Mouse (Mus musculus) hindbrain, embryonic 16.5 days (tissue): Measurements from ENCODE around the gene Lsm12. TPM values are rescaled to one million over a fixed set of nuclear protein-coding genes. Genes with fewer than 3 reads are reported as not detected.
"Not testable (repeated sequence)": the region's sequence is repeated elsewhere in the genome, so short reads cannot be mapped to it uniquely, and the experiment has no call there.

Source experiments
- ATAC-seq: fragments of 200-750 bp; cut with Nextera tagmentation; 2 replicates; pipeline ENCODE4 v1.8.0; 2017; ENCODE audit warnings: moderate TSS enrichment, moderate library complexity
- H3K27ac ChIP-seq: fragments of 300-500 bp; sonication (generic); 2 replicates; pipeline ENCODE4 v1.5.1; 2014; ENCODE audit warnings: low read depth, mild to moderate bottlenecking, control low read depth, low read length, moderate library complexity
- H3K27me3 ChIP-seq: fragments of 300-500 bp; sonication (generic); replicated peaks from 2 replicates; pipeline ENCODE4 v1.6.1; 2014; ENCODE audit warnings: low read length; ENCODE audit not compliant: control insufficient read depth, insufficient read depth
- H3K36me3 ChIP-seq: fragments of 300-500 bp; sonication (generic); 2 replicates; pipeline ENCODE4 v1.6.1; 2014; ENCODE audit warnings: mild to moderate bottlenecking, low read length, moderate library complexity, mixed read lengths; ENCODE audit not compliant: control insufficient read depth, insufficient read depth
- H3K4me1 ChIP-seq: fragments of 300-500 bp; sonication (generic); 2 replicates; pipeline ENCODE4 v1.6.1; 2014; ENCODE audit warnings: low read depth, low read length; ENCODE audit not compliant: control insufficient read depth, insufficient read depth
- H3K4me2 ChIP-seq: fragments of 300-500 bp; sonication (generic); 2 replicates; pipeline ENCODE4 v1.6.1; 2014; ENCODE audit warnings: mild to moderate bottlenecking, low read length, control low read depth, moderate library complexity
- H3K4me3 ChIP-seq: fragments of 300-500 bp; sonication (generic); 2 replicates; pipeline ENCODE4 v1.5.1; 2014; ENCODE audit warnings: mild to moderate bottlenecking, low read length, control low read depth, moderate library complexity
- H3K9ac ChIP-seq: fragments of 300-500 bp; sonication (generic); 2 replicates; pipeline ENCODE4 v1.6.1; 2014; ENCODE audit warnings: low read depth, mild to moderate bottlenecking, control low read depth, low read length, moderate library complexity
- H3K9me3 ChIP-seq: fragments of 300-500 bp; sonication (generic); 2 replicates; pipeline ENCODE4 v1.6.1; 2014; ENCODE audit warnings: mild to moderate bottlenecking, low read length, moderate library complexity; ENCODE audit not compliant: control insufficient read depth
- WGBS: fragments of 180-500 bp; shearing (Covaris S2); extraction: QIAGEN DNeasy Blood & Tissue Kit; methylation state at CpG from one replicate; pipeline ENCODE4 v1.1.7; 2014; 5-methylcytosine and 5-hydroxymethylcytosine counted together
- polyA plus RNA-seq: library from polyadenylated mRNA; unstranded; fragments of >200 nt; fragmentation: Nextera tagmentation; extraction: Ambion mirVana; gene quantifications from 2 replicates; pipeline ENCODE4 v1.2.1, GENCODE M21; 2015

Gene Lsm12
- polyA plus RNA-seq, 1 experiment from 2014 or later: 116 TPM

DNA sequence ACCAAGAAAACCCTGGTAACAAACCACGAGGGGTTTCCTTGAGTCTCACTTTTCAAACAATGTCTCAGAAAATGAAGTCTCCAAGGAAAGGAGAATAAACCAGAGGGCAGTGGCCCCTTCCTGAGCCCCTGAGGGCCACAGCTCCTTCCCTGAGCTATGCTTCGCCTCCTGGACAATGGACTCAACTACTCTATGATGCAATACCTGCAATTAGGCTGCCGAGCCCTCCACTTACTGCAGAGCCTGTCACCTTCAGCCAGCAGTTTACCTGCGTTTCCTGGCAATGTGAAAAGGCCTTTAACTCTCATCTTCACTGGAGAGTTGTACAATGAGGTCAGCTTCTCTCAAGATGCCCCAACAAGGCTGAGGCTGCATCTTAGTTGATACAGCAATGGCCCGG is 16.4 kb downstream of the Lsm12 start:
- H3K4me2 ChIP-seq: no peak overlapping the region
- peaks cover 23% of the 10 kb centered on the region for H3K36me3 ChIP-seq
- H3K9ac ChIP-seq: no peak overlapping the region
- no peak for ATAC-seq
- no peaks in the 10 kb centered on the region for H3K4me1 ChIP-seq
- no peaks in the 10 kb centered on the region for H3K9me3 ChIP-seq
- WGBS: 91% methylated on average over 5 of the region's 5 CpGs
- H3K27me3 ChIP-seq: no peaks in the 10 kb centered on the region
- H3K27ac ChIP-seq: no peak overlapping the region
- no peak overlapping the region for H3K4me3 ChIP-seq

DNA sequence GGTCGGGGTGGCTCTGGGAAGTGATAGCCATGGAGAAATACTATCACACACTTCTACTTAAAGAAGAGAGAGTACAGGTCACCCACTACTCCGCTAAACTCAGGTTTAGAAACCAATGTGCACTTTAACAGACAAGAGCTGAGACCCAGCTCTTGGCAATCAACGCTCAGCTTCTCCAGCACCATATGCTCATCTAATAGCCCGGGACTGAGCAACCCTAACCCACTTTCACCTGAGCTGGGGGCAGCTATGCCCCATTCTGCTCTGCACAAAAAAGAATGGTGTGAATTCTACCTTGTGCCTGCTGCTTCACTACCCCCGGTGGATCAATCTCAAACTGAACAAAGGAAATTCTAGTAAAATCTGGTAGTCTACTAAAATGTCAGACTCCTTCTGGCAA is 17.6 kb downstream of the Lsm12 start:
- H3K4me1 ChIP-seq: no peaks in the 10 kb centered on the region
- no peak for ATAC-seq
- no peaks in the 10 kb centered on the region for H3K9me3 ChIP-seq
- peaks cover 30% of the 10 kb centered on the region for H3K36me3 ChIP-seq
- H3K4me3 ChIP-seq: no peak overlapping the region
- H3K27me3 ChIP-seq: no peaks in the 10 kb centered on the region
- H3K4me2 ChIP-seq: no peak overlapping the region
- H3K9ac ChIP-seq: no peak overlapping the region
- WGBS: 97% methylated on average over 5 of the region's 5 CpGs
- H3K27ac ChIP-seq: no peak overlapping the region

DNA sequence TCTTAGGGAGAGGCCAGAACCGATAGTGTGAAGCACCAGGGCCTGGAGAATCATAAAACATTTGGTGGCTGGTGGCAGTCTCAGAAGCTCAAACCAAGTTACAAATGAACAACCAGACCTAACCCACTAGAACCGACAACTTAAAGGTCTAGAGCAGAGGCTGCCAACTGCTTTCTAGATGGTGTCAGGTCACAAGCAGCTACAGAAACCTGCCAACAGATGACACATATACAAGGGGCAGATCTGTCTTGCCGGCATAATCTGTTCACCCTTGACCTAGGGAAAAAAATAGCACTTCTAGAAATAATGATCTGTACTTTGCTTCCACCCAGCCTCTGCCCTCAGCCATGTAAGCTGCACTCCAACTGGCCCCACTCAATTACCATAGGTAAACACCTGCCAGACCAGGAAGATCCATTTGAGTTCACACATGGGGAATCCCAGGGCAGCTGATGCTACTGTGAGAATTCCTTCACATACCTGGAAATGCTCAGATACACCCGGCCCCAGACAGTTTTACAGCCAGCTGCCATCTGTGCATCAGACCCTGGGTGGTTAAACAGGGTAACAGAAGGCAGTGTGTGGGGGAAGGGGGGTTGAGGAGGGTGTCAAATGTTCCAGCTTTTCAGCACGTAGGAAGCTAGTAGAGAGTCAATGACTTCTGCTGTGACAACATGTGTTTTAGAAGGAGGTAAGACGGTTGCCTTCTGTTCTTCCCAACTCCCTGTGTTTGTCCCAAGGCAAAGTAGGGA is 18.9 kb downstream of the Lsm12 start:
- no peak overlapping the region for H3K4me2 ChIP-seq
- WGBS: 74% methylated on average over 6 of the region's 6 CpGs
- no peak for ATAC-seq
- H3K4me1 ChIP-seq: no peaks in the 10 kb centered on the region
- H3K36me3 ChIP-seq: peaks cover 34% of the 10 kb centered on the region
- H3K9ac ChIP-seq: no peak overlapping the region
- H3K4me3 ChIP-seq: no peak overlapping the region
- no peak overlapping the region for H3K27ac ChIP-seq
- H3K27me3 ChIP-seq: no peaks in the 10 kb centered on the region
- H3K9me3 ChIP-seq: no peaks in the 10 kb centered on the region

DNA sequence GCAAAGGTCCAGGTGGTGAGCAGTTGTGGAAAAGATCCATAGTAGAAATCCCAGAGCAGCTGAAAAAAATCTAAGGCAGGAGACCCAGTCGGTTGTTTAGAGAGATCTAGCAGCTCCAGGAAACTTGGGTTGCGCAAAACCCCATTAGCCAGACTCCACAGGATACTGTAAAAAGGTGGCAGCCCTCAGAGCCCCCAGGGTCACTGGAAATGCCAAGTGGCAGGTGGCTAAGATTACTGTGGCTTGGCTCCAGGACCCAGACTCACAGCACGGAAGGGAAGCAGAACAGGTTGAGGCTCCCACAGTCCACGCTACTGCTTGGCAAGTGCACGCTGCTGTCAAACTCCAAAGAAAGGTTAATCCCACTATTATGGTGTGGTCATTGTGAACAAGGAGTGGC is 25.3 kb downstream of the Lsm12 start:
- Histone ChIP-seq H3K36me3 (peaks cover 19% of the 10 kb centered on the region), H3K27me3 (no peaks in the 10 kb centered on the region), H3K9me3 (no peaks in the 10 kb centered on the region), H3K4me2 (no peak overlapping the region), H3K4me1 (peaks cover 9% of the 10 kb centered on the region), H3K4me3 (no peak overlapping the region), H3K27ac (no peak overlapping the region), H3K9ac (no peak overlapping the region)
- no peak for ATAC-seq
- WGBS: 69% methylated on average over 5 of the region's 5 CpGs

DNA sequence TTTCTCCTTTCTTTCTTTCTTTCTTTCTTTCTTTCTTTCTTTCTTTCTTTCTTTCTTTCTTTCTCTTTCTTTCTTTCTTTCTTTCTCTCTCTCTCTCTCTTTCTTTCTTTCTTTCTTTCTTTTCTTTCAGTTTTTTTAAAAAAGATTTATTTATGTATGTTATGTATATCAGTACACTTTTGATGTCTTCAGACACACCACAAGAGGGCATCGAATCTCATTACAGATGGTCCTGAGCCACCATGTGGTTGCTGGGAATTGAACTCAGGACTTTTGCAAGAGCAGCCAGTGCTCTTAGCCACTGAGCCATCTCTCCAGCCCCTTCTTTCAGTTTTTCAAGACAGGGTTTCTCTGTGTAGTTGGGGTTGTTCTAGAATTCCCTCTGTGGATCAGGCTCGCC is 27.1 kb downstream of the Lsm12 start:
- H3K9ac ChIP-seq, H3K27ac ChIP-seq, H3K4me3 ChIP-seq, ATAC-seq, H3K9me3 ChIP-seq, H3K27me3 ChIP-seq, H3K4me2 ChIP-seq: not testable (repeated sequence)
- WGBS: 84% methylated on average over 2 of the region's 2 CpGs
- Histone ChIP-seq H3K4me1 (peaks cover 11% of the 10 kb centered on the region), H3K36me3 (peaks cover 13% of the 10 kb centered on the region)

DNA sequence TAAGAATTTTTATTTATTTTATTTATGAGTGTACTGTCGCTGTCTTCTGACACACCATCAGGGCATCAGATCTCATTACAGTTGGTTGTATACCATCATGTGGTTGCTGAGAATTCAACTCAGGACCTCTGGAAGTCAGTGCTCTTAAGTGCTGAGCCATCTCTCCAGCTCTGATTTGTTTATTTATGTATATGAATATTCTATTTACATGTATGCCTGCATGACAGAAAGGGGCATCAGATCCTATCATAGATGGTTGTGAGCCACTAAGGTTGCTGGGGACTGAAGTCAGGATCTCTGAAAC is 28.4 kb downstream of the Lsm12 start:
- Histone ChIP-seq H3K4me1 (peaks cover 11% of the 10 kb centered on the region), H3K9ac (no peak overlapping the region), H3K27ac (no peak overlapping the region), H3K4me3 (no peak overlapping the region; the same call in 1 of the 2 replicates), H3K9me3 (no peaks in the 10 kb centered on the region), H3K27me3 (no peaks in the 10 kb centered on the region), H3K36me3 (peaks cover 8% of the 10 kb centered on the region; the same call in 1 of the 2 replicates), H3K4me2 (peak overlapping the region; percentile 95; the same call in 1 of the 2 replicates)
- ATAC-seq: no peak
- 6% methylated on average over 1 of the region's 1 CpGs for WGBS

DNA sequence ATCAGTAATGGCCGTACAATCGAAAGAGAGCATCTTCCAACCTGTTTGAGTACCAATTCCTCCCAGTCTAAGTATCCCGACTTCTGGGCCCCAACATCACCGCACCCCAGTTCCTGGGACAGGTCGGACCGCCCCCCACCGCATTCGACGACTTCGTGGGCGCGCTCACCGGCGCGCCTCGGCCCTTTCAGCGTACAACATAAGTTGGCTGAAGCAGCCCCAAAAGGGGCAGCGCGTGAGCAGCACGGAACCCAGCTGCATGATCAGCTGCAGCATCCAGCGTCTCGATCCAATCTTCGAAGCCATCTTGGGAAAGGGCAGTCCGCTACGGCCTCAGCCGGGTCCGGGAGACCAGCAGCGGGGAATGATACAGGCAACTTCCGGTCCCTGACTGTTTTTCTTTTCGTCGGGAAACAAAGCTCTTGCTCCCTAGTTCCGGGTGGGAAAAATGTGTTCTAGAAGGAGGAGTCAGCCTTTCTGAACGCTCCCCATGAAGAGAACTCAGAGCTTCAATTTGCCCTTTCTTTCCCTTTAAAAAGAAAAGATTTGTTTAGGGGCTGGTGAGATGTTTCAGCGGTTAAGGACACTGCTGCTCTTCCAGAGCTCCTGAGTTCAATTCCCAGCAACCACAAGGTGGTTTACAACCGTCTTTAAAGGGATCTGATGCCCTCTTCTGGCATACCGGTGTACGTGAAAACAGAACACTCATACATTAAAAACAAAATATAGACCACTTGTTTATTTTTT is 28.9 kb downstream of the Lsm12 start, which contains the start of gene Tmem101:
Gene Tmem101 (minus strand): TSS at position 366 of the 747 bp plus-strand sequence.
- Histone ChIP-seq H3K4me2 (peak within 1 kb of the TSS; percentile 95), H3K27ac (peak within 1 kb of the TSS; percentile 68), H3K9ac (peak within 1 kb of the TSS; percentile 79), H3K27me3 (no peaks in the 10 kb centered on the region), H3K36me3 (peaks cover 5% of the 10 kb centered on the region; the same call in 1 of the 2 replicates), H3K4me1 (peaks cover 11% of the 10 kb centered on the region), H3K9me3 (no peaks in the 10 kb centered on the region), H3K4me3 (peak within 1 kb of the TSS; percentile 62)
- WGBS: under 1% methylated on average over 37 of the region's 37 CpGs
- ATAC-seq: peak; percentile 91

DNA sequence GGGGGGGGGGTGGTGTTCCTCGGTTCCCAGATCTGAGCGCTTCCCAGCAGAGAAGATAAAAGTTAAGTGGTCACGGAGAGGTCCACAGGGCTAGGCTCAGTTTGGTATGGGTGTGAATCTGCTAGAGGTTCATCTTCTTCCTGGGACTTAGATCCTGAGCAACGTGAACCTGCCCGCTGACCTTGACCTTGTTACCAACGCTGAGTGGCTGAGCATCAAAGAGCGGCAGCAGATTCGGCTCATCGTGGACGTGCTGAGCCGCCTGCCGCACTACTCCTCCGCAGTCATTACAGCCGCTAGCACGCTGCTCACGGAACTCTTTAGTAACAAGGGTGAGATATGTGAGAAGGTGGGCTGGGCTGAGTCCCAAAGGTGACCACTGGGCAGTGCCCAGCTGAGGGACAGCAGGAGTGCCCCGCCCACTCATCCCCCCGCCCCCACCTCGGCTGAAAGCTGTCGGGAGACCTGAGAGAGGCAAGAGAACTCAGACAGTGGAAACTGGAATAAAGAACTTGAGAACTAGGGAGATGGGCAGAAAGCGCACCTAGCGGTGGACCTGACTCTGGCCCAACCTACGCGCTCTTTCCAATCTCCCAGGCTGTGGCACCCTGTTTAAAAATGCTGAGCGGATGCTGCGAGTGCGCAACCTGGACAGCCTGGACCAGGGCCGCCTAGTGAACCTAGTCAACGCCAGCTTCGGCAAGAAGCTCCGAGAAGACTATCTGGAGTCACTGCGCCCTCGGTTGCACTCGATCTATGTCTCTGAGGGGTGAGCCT is 37.7 kb downstream of the Lsm12 start:
- Histone ChIP-seq H3K4me1 (peaks cover 8% of the 10 kb centered on the region), H3K36me3 (no peaks in the 10 kb centered on the region), H3K27me3 (peaks cover 56% of the 10 kb centered on the region), H3K27ac (no peak overlapping the region), H3K9me3 (no peaks in the 10 kb centered on the region), H3K9ac (no peak overlapping the region), H3K4me3 (no peak overlapping the region), H3K4me2 (peak overlapping the region; percentile 5; the same call in 1 of the 2 replicates)
- ATAC-seq: no peak
- WGBS: 13% methylated on average over 34 of the region's 34 CpGs

DNA sequence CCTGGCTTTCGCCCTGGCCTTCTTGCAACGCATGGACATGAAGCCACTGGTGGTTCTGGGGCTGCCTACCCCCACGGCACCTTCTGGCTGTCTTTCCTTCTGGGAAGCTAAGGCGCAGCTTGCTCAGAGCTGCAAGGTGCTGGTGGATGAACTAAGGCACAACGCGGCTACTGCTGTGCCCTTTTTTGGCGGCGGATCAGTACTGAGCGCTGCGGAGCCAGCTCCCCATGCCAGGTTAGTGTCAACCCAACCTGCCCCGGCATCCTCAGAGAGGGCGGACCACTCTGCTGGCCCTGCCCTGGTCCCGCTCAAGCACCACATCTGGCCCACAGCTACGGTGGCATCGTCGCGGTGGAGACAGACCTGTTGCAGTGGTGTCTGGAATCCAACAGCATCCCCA is 38.6 kb downstream of the Lsm12 start:
- Histone ChIP-seq H3K4me2 (no peak overlapping the region), H3K27ac (no peak overlapping the region), H3K9ac (no peak overlapping the region), H3K9me3 (no peaks in the 10 kb centered on the region), H3K27me3 (peaks cover 56% of the 10 kb centered on the region), H3K4me1 (peaks cover 8% of the 10 kb centered on the region), H3K36me3 (no peaks in the 10 kb centered on the region), H3K4me3 (no peak overlapping the region)
- 15% methylated on average over 17 of the region's 17 CpGs for WGBS
- no peak for ATAC-seq
